Comparison of ENCODE assay signal across 19 mouse cellular contexts in genomic region chr16:20739845-20740244, GRCm38 (mm10). TPM values are rescaled to one million over a fixed set of nuclear protein-coding genes. Genes with fewer than 3 reads are reported as not detected.
"Had no signal": no experiment of that assay in that cellular context is flagged by ENCODE, and none has a peak within 500 bp of the region (broad histone marks: within the 10 kb centered on the region; RNA-seq: fewer than 3 reads in every experiment).

No protein-coding gene starts in this region.

- H3K4me2 ChIP-seq: liver, embryonic 15.5 days; lung, embryonic 15.5 days; midbrain, embryonic 11.5 days; midbrain, embryonic 13.5 days; neural tube, embryonic 12.5 days; stomach, embryonic 15.5 days had no signal

- H3K36me3 ChIP-seq: liver, embryonic 15.5 days; lung, embryonic 15.5 days; stomach, embryonic 15.5 days had no signal

- H3K4me1 ChIP-seq: liver, embryonic 15.5 days; lung, embryonic 15.5 days; midbrain, embryonic 13.5 days; stomach, embryonic 15.5 days had no signal

- H3K9ac ChIP-seq: liver, embryonic 15.5 days; liver, postnatal 0 days; lung, embryonic 15.5 days; midbrain, embryonic 13.5 days; neural tube, embryonic 12.5 days; stomach, embryonic 15.5 days had no signal

- H3K27ac ChIP-seq: liver, embryonic 15.5 days; lung, embryonic 15.5 days; macrophage; midbrain, embryonic 13.5 days; neural tube, embryonic 12.5 days; stomach, embryonic 15.5 days; stomach, postnatal 0 days had no signal

- DNase-seq: liver, postnatal 0 days; lung, adult 2 months; lung, postnatal 14 days; lung, postnatal 36 days; right cerebral cortex, postnatal 14 days; thymus, adult 2 months; thymus, postnatal 25 days had no signal

- ATAC-seq: liver, postnatal 0 days; lung, postnatal 0 days; midbrain, embryonic 13.5 days had no signal

- H3K4me3 ChIP-seq: liver, embryonic 15.5 days; lung, embryonic 15.5 days; midbrain, embryonic 13.5 days; neural tube, embryonic 12.5 days; stomach, embryonic 15.5 days had no signal

- H3K9me3 ChIP-seq: liver, embryonic 15.5 days; lung, embryonic 15.5 days; midbrain, embryonic 13.5 days; neural tube, embryonic 12.5 days; stomach, embryonic 15.5 days had no signal

RNA-seq across cellular contexts. Expression of gene Thpo, which starts 5.5 kb away (rescaled TPM):
- total RNA-seq: megakaryocyte progenitor cell, adult 5-6 weeks; monocyte, adult 5-6 weeks; neutrophil, adult 5-6 weeks had no signal
- polyA plus RNA-seq: macrophage had no signal

RNA-seq across cellular contexts. Expression of gene Chrd, which starts 6.9 kb away (rescaled TPM):
- total RNA-seq: megakaryocyte progenitor cell, adult 5-6 weeks; monocyte, adult 5-6 weeks; neutrophil, adult 5-6 weeks had no signal
- polyA plus RNA-seq: macrophage had no signal

RNA-seq across cellular contexts. Expression of gene Clcn2, which starts 22.3 kb away (rescaled TPM):
- total RNA-seq: monocyte, adult 5-6 weeks had no signal

RNA-seq across cellular contexts. Expression of gene Fam131a, which starts 46.8 kb away (rescaled TPM):
- total RNA-seq: megakaryocyte progenitor cell, adult 5-6 weeks; neutrophil, adult 5-6 weeks had no signal
